Mouse (Mus musculus) hindbrain, embryonic 16.5 days (tissue): ENCODE results near the gene Olfr1109. TPM values are rescaled to one million over a fixed set of nuclear protein-coding genes. Genes with fewer than 3 reads are reported as not detected.

Source experiments
- ATAC-seq: fragments of 200-750 bp; cut with Nextera tagmentation; 2 replicates; pipeline ENCODE4 v1.8.0; 2017; ENCODE audit warnings: moderate TSS enrichment, moderate library complexity
- H3K27ac ChIP-seq: fragments of 300-500 bp; sonication (generic); 2 replicates; pipeline ENCODE4 v1.5.1; 2014; ENCODE audit warnings: low read depth, mild to moderate bottlenecking, control low read depth, low read length, moderate library complexity
- H3K27me3 ChIP-seq: fragments of 300-500 bp; sonication (generic); replicated peaks from 2 replicates; pipeline ENCODE4 v1.6.1; 2014; ENCODE audit warnings: low read length; ENCODE audit not compliant: control insufficient read depth, insufficient read depth
- H3K36me3 ChIP-seq: fragments of 300-500 bp; sonication (generic); 2 replicates; pipeline ENCODE4 v1.6.1; 2014; ENCODE audit warnings: mild to moderate bottlenecking, low read length, moderate library complexity, mixed read lengths; ENCODE audit not compliant: control insufficient read depth, insufficient read depth
- H3K4me1 ChIP-seq: fragments of 300-500 bp; sonication (generic); 2 replicates; pipeline ENCODE4 v1.6.1; 2014; ENCODE audit warnings: low read depth, low read length; ENCODE audit not compliant: control insufficient read depth, insufficient read depth
- H3K4me2 ChIP-seq: fragments of 300-500 bp; sonication (generic); 2 replicates; pipeline ENCODE4 v1.6.1; 2014; ENCODE audit warnings: mild to moderate bottlenecking, low read length, control low read depth, moderate library complexity
- H3K4me3 ChIP-seq: fragments of 300-500 bp; sonication (generic); 2 replicates; pipeline ENCODE4 v1.5.1; 2014; ENCODE audit warnings: mild to moderate bottlenecking, low read length, control low read depth, moderate library complexity
- H3K9ac ChIP-seq: fragments of 300-500 bp; sonication (generic); 2 replicates; pipeline ENCODE4 v1.6.1; 2014; ENCODE audit warnings: low read depth, mild to moderate bottlenecking, control low read depth, low read length, moderate library complexity
- H3K9me3 ChIP-seq: fragments of 300-500 bp; sonication (generic); 2 replicates; pipeline ENCODE4 v1.6.1; 2014; ENCODE audit warnings: mild to moderate bottlenecking, low read length, moderate library complexity; ENCODE audit not compliant: control insufficient read depth
- WGBS: fragments of 180-500 bp; shearing (Covaris S2); extraction: QIAGEN DNeasy Blood & Tissue Kit; methylation state at CpG from one replicate; pipeline ENCODE4 v1.1.7; 2014; 5-methylcytosine and 5-hydroxymethylcytosine counted together
- polyA plus RNA-seq: library from polyadenylated mRNA; unstranded; fragments of >200 nt; fragmentation: Nextera tagmentation; extraction: Ambion mirVana; gene quantifications from 2 replicates; pipeline ENCODE4 v1.2.1, GENCODE M21; 2015

Olfr1109 gene
- not detected in 2 replicates for polyA plus RNA-seq

- no peak for ATAC-seq
- H3K4me1 ChIP-seq: no peaks in the 10 kb centered on the region
These were observed at the start of gene Olfr1109 for GRCm38 (mm10) chr2:87095908-87096307. Gene Olfr1109 (minus strand): TSS chr2:87096008.

DNA sequence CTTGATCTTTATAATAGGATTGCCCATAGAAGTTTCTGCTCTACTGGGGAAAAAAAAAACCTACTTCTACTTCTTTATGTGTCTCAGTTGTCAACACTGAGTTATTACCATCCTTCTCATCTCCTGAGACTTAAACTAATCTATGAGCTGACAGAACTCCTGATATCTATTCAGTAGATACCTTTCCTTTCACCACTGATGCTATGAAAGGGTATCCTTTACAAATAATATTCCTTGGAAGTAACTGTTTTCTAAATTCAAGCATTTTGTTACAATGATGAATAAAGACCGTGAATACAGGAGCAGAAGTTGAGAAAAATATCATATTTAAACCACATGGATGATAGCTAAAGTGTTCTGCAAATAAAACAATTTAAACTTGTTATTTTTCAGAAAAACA is 44.4 kb upstream of the Olfr1109 start, which contains the start of gene Olfr1110:
Gene Olfr1110 (minus strand): TSS at position 101 of the 400 bp plus-strand sequence.
- no peak for ATAC-seq
- Histone ChIP-seq H3K27me3 (no peaks in the 10 kb centered on the region), H3K9ac (no peak within 1 kb of the TSS), H3K4me2 (no peak within 1 kb of the TSS), H3K4me1 (no peaks in the 10 kb centered on the region), H3K27ac (no peak within 1 kb of the TSS), H3K36me3 (no peaks in the 10 kb centered on the region), H3K4me3 (no peak within 1 kb of the TSS), H3K9me3 (no peaks in the 10 kb centered on the region)
- WGBS: 89% methylated on average over 1 of the region's 1 CpGs

More at GRCm38 (mm10) chr2:87095908-87096307, at the start of gene Olfr1109:
- H3K27me3 ChIP-seq: no peaks in the 10 kb centered on the region
- H3K9ac ChIP-seq: no peak within 1 kb of the TSS
- H3K27ac ChIP-seq: no peak within 1 kb of the TSS
- WGBS: 44% methylated on average over 1 of the region's 1 CpGs
- no peaks in the 10 kb centered on the region for H3K9me3 ChIP-seq
- no peaks in the 10 kb centered on the region for H3K36me3 ChIP-seq
- no peak within 1 kb of the TSS for H3K4me2 ChIP-seq
- H3K4me3 ChIP-seq: no peak within 1 kb of the TSS

DNA sequence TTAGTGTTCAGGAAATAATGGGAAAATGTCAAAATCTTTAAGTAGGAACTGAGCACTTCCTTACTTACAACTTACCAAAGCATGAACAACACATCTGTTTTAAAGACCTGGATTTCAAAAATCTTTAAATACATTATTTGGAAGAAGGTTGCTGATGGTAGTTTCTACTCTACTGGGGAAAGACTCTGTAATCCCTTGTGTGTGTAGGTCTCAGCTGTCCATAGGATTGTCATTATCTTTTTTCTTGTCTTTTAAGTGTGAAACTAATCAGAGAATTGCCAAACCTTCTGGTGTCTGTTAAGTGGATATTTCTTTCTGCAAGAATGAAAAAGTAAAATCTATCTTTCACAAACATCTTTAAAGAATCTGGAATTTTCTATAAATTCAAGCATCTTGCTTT is 18.7 kb upstream of the Olfr1109 start, which contains the start of gene Olfr259:
Gene Olfr259 (minus strand): TSS at position 101 of the 400 bp plus-strand sequence.
- no peaks in the 10 kb centered on the region for H3K36me3 ChIP-seq
- H3K27ac ChIP-seq: no peak within 1 kb of the TSS
- H3K4me2 ChIP-seq: no peak within 1 kb of the TSS
- H3K27me3 ChIP-seq: no peaks in the 10 kb centered on the region
- no peak within 1 kb of the TSS for H3K4me3 ChIP-seq
- ATAC-seq: no peak
- no peaks in the 10 kb centered on the region for H3K4me1 ChIP-seq
- H3K9ac ChIP-seq: no peak within 1 kb of the TSS
- H3K9me3 ChIP-seq: no peaks in the 10 kb centered on the region

- Histone ChIP-seq H3K27me3 (no peaks in the 10 kb centered on the region), H3K4me3 (no peak within 1 kb of the TSS), H3K9me3 (no peaks in the 10 kb centered on the region), H3K27ac (no peak within 1 kb of the TSS), H3K9ac (no peak within 1 kb of the TSS), H3K4me2 (no peak within 1 kb of the TSS), H3K36me3 (no peaks in the 10 kb centered on the region), H3K4me1 (no peaks in the 10 kb centered on the region)
- no peak for ATAC-seq
- 83% methylated on average over 1 of the region's 1 CpGs for WGBS
These were observed 20.1 kb downstream of the Olfr1109 start, which contains the start of gene Olfr1107 for GRCm38 (mm10) chr2:87075717-87076116. Gene Olfr1107 (minus strand): TSS chr2:87075817.

GRCm38 (mm10) chr2:87052173-87052572 is 43.6 kb downstream of the Olfr1109 start, which contains the start of gene Olfr1106:
Gene Olfr1106 (minus strand): TSS chr2:87052273.
- Histone ChIP-seq H3K36me3 (no peaks in the 10 kb centered on the region), H3K4me1 (no peaks in the 10 kb centered on the region), H3K4me3 (no peak within 1 kb of the TSS), H3K27ac (no peak within 1 kb of the TSS), H3K9ac (no peak within 1 kb of the TSS), H3K27me3 (no peaks in the 10 kb centered on the region), H3K9me3 (no peaks in the 10 kb centered on the region), H3K4me2 (no peak within 1 kb of the TSS)
- WGBS: 81% methylated on average over 1 of the region's 1 CpGs
- ATAC-seq: no peak

Other genes with a start within 250 kb of the Olfr1109 start
- gene Olfr1095, start 244.3 kb downstream of the Olfr1109 start, polyA plus RNA-seq: not detected in 2 replicates
- not detected in 2 replicates for gene Gm13723, start 221.2 kb downstream of the Olfr1109 start, polyA plus RNA-seq
- gene Olfr1097, start 203.8 kb downstream of the Olfr1109 start, polyA plus RNA-seq: not detected in 2 replicates
- gene Olfr1098, start 171.5 kb downstream of the Olfr1109 start, polyA plus RNA-seq: not detected in 2 replicates
- gene Olfr1099, start 135.3 kb downstream of the Olfr1109 start, polyA plus RNA-seq: not detected in 2 replicates
- not detected in 2 replicates for gene Olfr1100, start 116.1 kb downstream of the Olfr1109 start, polyA plus RNA-seq
- gene Olfr1101, start 104.8 kb downstream of the Olfr1109 start, polyA plus RNA-seq: not detected in 2 replicates
- not detected in 2 replicates for gene Olfr1102, start 97.6 kb downstream of the Olfr1109 start, polyA plus RNA-seq
- not detected in 2 replicates for gene Olfr1104, start 68.9 kb downstream of the Olfr1109 start, polyA plus RNA-seq
- gene Olfr1105, start 59.5 kb downstream of the Olfr1109 start, polyA plus RNA-seq: not detected in 2 replicates
- gene Olfr1106, start 43.7 kb downstream of the Olfr1109 start, polyA plus RNA-seq: not detected in 2 replicates
- not detected in 2 replicates for gene Olfr1107, start 20.2 kb downstream of the Olfr1109 start, polyA plus RNA-seq
- gene Olfr259, start 18.6 kb upstream of the Olfr1109 start, polyA plus RNA-seq: not detected in 2 replicates
- not detected in 2 replicates for gene Olfr1110, start 44.3 kb upstream of the Olfr1109 start, polyA plus RNA-seq
- gene Olfr1111, start 56.6 kb upstream of the Olfr1109 start, polyA plus RNA-seq: not detected in 2 replicates
- gene Olfr1112, start 91.8 kb upstream of the Olfr1109 start, polyA plus RNA-seq: not detected in 2 replicates
- gene Olfr1113, start 113.0 kb upstream of the Olfr1109 start, polyA plus RNA-seq: not detected in 2 replicates
- gene Olfr1115, start 152.0 kb upstream of the Olfr1109 start, polyA plus RNA-seq: not detected in 2 replicates
- gene Olfr1116, start 171.5 kb upstream of the Olfr1109 start, polyA plus RNA-seq: not detected in 2 replicates
- not detected in 2 replicates for gene Olfr1118, start 211.6 kb upstream of the Olfr1109 start, polyA plus RNA-seq